Mouse (Mus musculus) lung, embryonic 15.5 days (tissue): ENCODE data around the gene Cbx1. TPM values are rescaled to one million over a fixed set of nuclear protein-coding genes. Genes with fewer than 3 reads are reported as not detected.
"Not testable (repeated sequence)": the region's sequence is repeated elsewhere in the genome, so short reads cannot be mapped to it uniquely, and the experiment has no call there.

ENCODE experiments used
- ATAC-seq: fragments of 200-750 bp; cut with Nextera tagmentation; 2 replicates; pipeline ENCODE4 v1.8.0; 2017; ENCODE audit warnings: moderate number of reproducible peaks, borderline replicate concordance; ENCODE audit not compliant: low FRiP score, low TSS enrichment; ENCODE audit errors: extremely low read depth
- H3K27ac ChIP-seq: fragments of 300-500 bp; sonication (generic); 2 replicates; pipeline ENCODE4 v1.5.1; 2015; ENCODE audit warnings: moderate library complexity, mild to moderate bottlenecking, inconsistent platforms
- H3K27me3 ChIP-seq: fragments of 300-500 bp; sonication (generic); 2 replicates; pipeline ENCODE4 v1.6.1; 2015; ENCODE audit warnings: inconsistent platforms
- H3K36me3 ChIP-seq: fragments of 300-500 bp; sonication (generic); 2 replicates; pipeline ENCODE4 v1.6.1; 2015; ENCODE audit warnings: inconsistent platforms
- H3K4me1 ChIP-seq: fragments of 300-500 bp; sonication (generic); 2 replicates; pipeline ENCODE4 v1.6.1; 2015; ENCODE audit warnings: inconsistent platforms
- H3K4me2 ChIP-seq: fragments of 300-500 bp; sonication (generic); 2 replicates; pipeline ENCODE4 v1.6.1; 2015; ENCODE audit warnings: inconsistent platforms, mild to moderate bottlenecking, moderate library complexity
- H3K4me3 ChIP-seq: fragments of 300-500 bp; sonication (generic); 2 replicates; pipeline ENCODE4 v1.5.1; 2015; ENCODE audit warnings: mild to moderate bottlenecking, inconsistent platforms
- H3K9ac ChIP-seq: fragments of 300-500 bp; sonication (generic); 2 replicates; pipeline ENCODE4 v1.6.1; 2015; ENCODE audit warnings: inconsistent platforms
- H3K9me3 ChIP-seq: fragments of 300-500 bp; sonication (generic); 2 replicates; pipeline ENCODE4 v1.6.1; 2016; ENCODE audit warnings: inconsistent platforms
- WGBS: fragments of 180-500 bp; shearing (Covaris S2); methylation state at CpG from one replicate; pipeline ENCODE4 v1.1.7; 2015; 5-methylcytosine and 5-hydroxymethylcytosine counted together
- polyA plus RNA-seq: library from polyadenylated mRNA; unstranded; fragments of >200 nt; fragmentation: Nextera tagmentation; extraction: Ambion mirVana; gene quantifications from 2 replicates; pipeline ENCODE4 v1.2.1, GENCODE M21; 2015

The Cbx1 gene
- polyA plus RNA-seq, 1 experiment from 2014 or later, result 114 TPM

GRCm38 (mm10) chr11:96796586-96796985 is 7.7 kb downstream of the Cbx1 start:
- H3K36me3 ChIP-seq, result peaks cover 36% of the 10 kb centered on the region
- WGBS, result 54% methylated on average over 1 of the region's 1 CpGs

DNA sequence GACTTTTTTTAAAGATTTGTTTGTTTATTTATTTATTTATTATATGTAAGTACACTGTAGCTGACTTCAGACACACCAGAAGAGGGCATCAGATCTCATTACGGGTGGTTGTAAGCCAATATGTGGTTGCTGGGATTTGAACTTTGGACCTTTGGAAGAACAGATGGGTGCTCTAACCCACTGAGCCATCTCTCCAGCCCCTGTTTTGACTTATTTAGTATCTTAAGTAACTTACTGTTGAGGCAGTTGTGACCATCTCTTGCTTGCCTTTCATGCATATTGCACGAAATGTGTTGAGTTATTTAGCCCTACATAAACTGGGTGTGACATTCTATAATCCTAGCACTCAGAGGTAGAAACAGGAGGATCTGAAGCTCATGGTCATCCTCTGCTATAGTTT is 10.6 kb downstream of the Cbx1 start:
- no peak for ATAC-seq
- 79% methylated on average over 2 of the region's 2 CpGs for WGBS
- Histone ChIP-seq H3K9me3 (no peaks in the 10 kb centered on the region), H3K4me1 (no peaks in the 10 kb centered on the region), H3K4me2 (no peak overlapping the region), H3K27ac (no peak overlapping the region), H3K4me3 (no peak overlapping the region), H3K36me3 (peaks cover 64% of the 10 kb centered on the region), H3K27me3 (no peaks in the 10 kb centered on the region), H3K9ac (no peak overlapping the region)

More at GRCm38 (mm10) chr11:96796586-96796985, 7.7 kb downstream of the Cbx1 start:
- no peak for ATAC-seq
- Histone ChIP-seq H3K27ac (no peak overlapping the region), H3K4me3 (no peak overlapping the region), H3K9ac (no peak overlapping the region), H3K27me3 (no peaks in the 10 kb centered on the region), H3K4me1 (peaks cover 4% of the 10 kb centered on the region; the same call in 1 of the 2 replicates), H3K9me3 (no peaks in the 10 kb centered on the region), H3K4me2 (no peak overlapping the region)

GRCm38 (mm10) chr11:96805606-96806005 is 16.7 kb downstream of the Cbx1 start:
- Histone ChIP-seq H3K27me3 (no peaks in the 10 kb centered on the region), H3K36me3 (peaks cover 94% of the 10 kb centered on the region), H3K9ac (no peak overlapping the region), H3K4me1 (no peaks in the 10 kb centered on the region), H3K4me3 (no peak overlapping the region), H3K27ac (no peak overlapping the region), H3K4me2 (no peak overlapping the region), H3K9me3 (no peaks in the 10 kb centered on the region)
- ATAC-seq, result no peak
- WGBS, result 90% methylated on average over 5 of the region's 5 CpGs

- Histone ChIP-seq H3K36me3 (peaks cover 95% of the 10 kb centered on the region), H3K27ac (no peak overlapping the region), H3K9ac (no peak overlapping the region), H3K4me3 (no peak overlapping the region), H3K27me3 (no peaks in the 10 kb centered on the region), H3K4me2 (no peak overlapping the region), H3K4me1 (no peaks in the 10 kb centered on the region), H3K9me3 (no peaks in the 10 kb centered on the region)
- 30% methylated on average over 1 of the region's 1 CpGs for WGBS
- no peak for ATAC-seq
Measured at GRCm38 (mm10) chr11:96808066-96808465, 19.1 kb downstream of the Cbx1 start.

- Histone ChIP-seq H3K4me2 (no peak overlapping the region), H3K4me3 (no peak overlapping the region), H3K27me3 (no peaks in the 10 kb centered on the region), H3K9me3 (no peaks in the 10 kb centered on the region), H3K4me1 (no peaks in the 10 kb centered on the region), H3K9ac (no peak overlapping the region), H3K27ac (no peak overlapping the region), H3K36me3 (peaks cover 83% of the 10 kb centered on the region)
- WGBS, result 82% methylated on average over 6 of the region's 6 CpGs
- no peak for ATAC-seq
Measured at GRCm38 (mm10) chr11:96809562-96810235, 20.8 kb downstream of the Cbx1 start.

DNA sequence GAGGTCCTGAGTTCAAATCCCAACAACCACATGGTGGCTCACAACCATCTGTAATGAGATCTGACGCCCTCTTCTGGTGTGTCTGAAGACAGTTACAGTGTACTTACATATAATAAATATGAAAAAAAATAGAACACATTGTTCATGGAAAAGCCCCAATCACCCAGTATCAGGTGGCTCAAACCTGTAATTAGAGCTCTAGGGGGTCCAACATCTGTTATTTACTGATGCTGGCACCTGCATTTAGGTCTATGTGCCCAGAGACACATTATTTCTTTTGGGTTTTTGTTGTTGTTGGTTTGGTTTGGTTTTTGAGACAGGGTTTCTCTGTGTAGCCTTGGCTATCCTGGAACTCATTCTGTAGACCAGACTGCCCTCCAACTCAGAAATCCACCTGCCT is 22.3 kb downstream of the Cbx1 start:
- not testable (repeated sequence) for H3K9ac ChIP-seq, H3K27ac ChIP-seq, H3K4me2 ChIP-seq, H3K4me1 ChIP-seq, H3K4me3 ChIP-seq, ATAC-seq, H3K27me3 ChIP-seq, H3K9me3 ChIP-seq
- H3K36me3 ChIP-seq, result peaks cover 80% of the 10 kb centered on the region
- WGBS, result 84% methylated on average over 1 of the region's 1 CpGs

DNA sequence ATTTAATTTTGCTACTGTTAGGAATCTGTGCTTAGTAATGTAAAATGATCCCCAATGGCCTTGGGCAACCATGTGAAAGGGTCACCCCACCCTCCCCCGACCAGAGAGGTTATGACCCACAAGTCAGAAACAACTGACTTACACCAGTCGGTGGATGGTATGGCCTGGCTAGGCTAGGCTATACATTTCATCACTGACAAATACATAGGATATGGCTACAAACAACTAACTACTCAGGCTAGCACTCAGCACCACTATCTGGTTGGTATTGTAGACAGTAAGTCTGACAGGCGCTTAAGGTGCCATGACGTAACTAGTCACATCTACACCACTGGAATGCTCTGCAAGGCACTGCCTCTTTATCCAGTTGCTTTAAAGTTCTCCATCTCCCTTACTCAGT is 24.5 kb downstream of the Cbx1 start:
- 77% methylated on average over 4 of the region's 4 CpGs for WGBS
- Histone ChIP-seq H3K9me3 (no peaks in the 10 kb centered on the region), H3K4me3 (no peak overlapping the region), H3K27me3 (no peaks in the 10 kb centered on the region), H3K9ac (no peak overlapping the region), H3K4me1 (no peaks in the 10 kb centered on the region), H3K36me3 (peaks cover 84% of the 10 kb centered on the region), H3K27ac (no peak overlapping the region), H3K4me2 (no peak overlapping the region)
- no peak for ATAC-seq

DNA sequence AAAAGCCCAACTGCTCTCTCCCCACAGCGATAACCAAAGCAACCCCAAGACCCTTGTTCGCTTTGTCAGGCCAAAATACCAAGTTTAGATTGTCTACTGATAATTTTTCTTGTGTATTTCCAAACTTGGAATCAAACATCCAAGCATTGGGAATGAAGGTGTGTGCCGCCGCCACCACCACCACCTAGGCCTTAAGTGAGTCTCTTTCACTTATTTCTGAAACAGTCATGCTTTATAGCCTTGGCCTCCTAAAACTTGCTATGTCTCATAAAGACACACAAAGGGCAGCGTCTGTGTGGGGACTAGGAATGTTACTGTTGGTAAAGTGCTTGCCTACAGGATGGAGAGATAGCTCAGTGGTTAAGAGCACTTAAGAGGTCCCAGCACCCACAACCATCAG is 25.0 kb downstream of the Cbx1 start:
- Histone ChIP-seq H3K27ac (no peak overlapping the region), H3K9me3 (no peaks in the 10 kb centered on the region), H3K4me3 (no peak overlapping the region), H3K27me3 (no peaks in the 10 kb centered on the region), H3K9ac (no peak overlapping the region), H3K4me2 (no peak overlapping the region), H3K36me3 (peaks cover 84% of the 10 kb centered on the region), H3K4me1 (no peaks in the 10 kb centered on the region)
- 82% methylated on average over 5 of the region's 5 CpGs for WGBS
- no peak for ATAC-seq

GRCm38 (mm10) chr11:96814443-96814842 is 25.5 kb downstream of the Cbx1 start:
- no peak overlapping the region for H3K9ac ChIP-seq
- no peak overlapping the region for H3K4me2 ChIP-seq
- H3K4me3 ChIP-seq, result no peak overlapping the region
- WGBS, result 67% methylated on average over 2 of the region's 2 CpGs
- H3K4me1 ChIP-seq, result no peaks in the 10 kb centered on the region
- no peak overlapping the region for H3K27ac ChIP-seq
- peaks cover 84% of the 10 kb centered on the region for H3K36me3 ChIP-seq
- no peaks in the 10 kb centered on the region for H3K9me3 ChIP-seq
- H3K27me3 ChIP-seq, result no peaks in the 10 kb centered on the region
- ATAC-seq, result no peak

- 98% methylated on average over 2 of the region's 2 CpGs for WGBS
- H3K9me3 ChIP-seq, result no peaks in the 10 kb centered on the region
- no peak overlapping the region for H3K4me3 ChIP-seq
- H3K4me2 ChIP-seq, result no peak overlapping the region
- no peaks in the 10 kb centered on the region for H3K27me3 ChIP-seq
- no peak for ATAC-seq
- H3K4me1 ChIP-seq, result no peaks in the 10 kb centered on the region
- no peak overlapping the region for H3K9ac ChIP-seq
- H3K27ac ChIP-seq, result no peak overlapping the region
- peaks cover 84% of the 10 kb centered on the region for H3K36me3 ChIP-seq
Measured at GRCm38 (mm10) chr11:96815895-96816294, 27.0 kb downstream of the Cbx1 start.

GRCm38 (mm10) chr11:96816494-96816893 is 27.6 kb downstream of the Cbx1 start:
- Histone ChIP-seq H3K4me3 (no peak overlapping the region), H3K36me3 (peaks cover 84% of the 10 kb centered on the region)
- 80% methylated on average over 1 of the region's 1 CpGs for WGBS

GRCm38 (mm10) chr11:96816979-96817378 is 28.1 kb downstream of the Cbx1 start:
- Histone ChIP-seq H3K27me3 (no peaks in the 10 kb centered on the region), H3K4me1 (no peaks in the 10 kb centered on the region), H3K4me2 (no peak overlapping the region), H3K27ac (no peak overlapping the region), H3K9ac (no peak overlapping the region), H3K36me3 (peaks cover 84% of the 10 kb centered on the region), H3K4me3 (no peak overlapping the region), H3K9me3 (no peaks in the 10 kb centered on the region)
- 87% methylated on average over 5 of the region's 5 CpGs for WGBS
- no peak for ATAC-seq

More at GRCm38 (mm10) chr11:96816494-96816893, 27.6 kb downstream of the Cbx1 start:
- H3K4me2 ChIP-seq, result no peak overlapping the region
- no peak overlapping the region for H3K9ac ChIP-seq
- no peak for ATAC-seq
- H3K27ac ChIP-seq, result no peak overlapping the region
- H3K9me3 ChIP-seq, result no peaks in the 10 kb centered on the region
- no peaks in the 10 kb centered on the region for H3K4me1 ChIP-seq
- H3K27me3 ChIP-seq, result no peaks in the 10 kb centered on the region
